Mouse (Mus musculus) heart, embryonic 16.5 days (tissue): ENCODE results near the gene Tjap1. TPM values are rescaled to one million over a fixed set of nuclear protein-coding genes. Genes with fewer than 3 reads are reported as not detected.

ENCODE experiments used
- ATAC-seq: fragments of 200-750 bp; cut with Nextera tagmentation; replicated peaks from 2 replicates; pipeline ENCODE4 v1.8.0; 2017; ENCODE audit warnings: moderate number of reproducible peaks; ENCODE audit not compliant: insufficient read depth, low FRiP score; ENCODE audit errors: extremely low read depth
- H3K27ac ChIP-seq: fragments of 300-500 bp; sonication (generic); 2 replicates; pipeline ENCODE4 v1.5.1; 2014; ENCODE audit warnings: mild to moderate bottlenecking, low read length, control low read depth, moderate library complexity
- H3K27me3 ChIP-seq: fragments of 300-500 bp; sonication (generic); 2 replicates; pipeline ENCODE4 v1.6.1; 2014; ENCODE audit warnings: low read length, mixed read lengths; ENCODE audit not compliant: control insufficient read depth, insufficient read depth
- H3K36me3 ChIP-seq: fragments of 300-500 bp; sonication (generic); 2 replicates; pipeline ENCODE4 v1.6.1; 2014; ENCODE audit not compliant: control insufficient read depth, insufficient read depth
- H3K4me1 ChIP-seq: fragments of 300-500 bp; sonication (generic); 2 replicates; pipeline ENCODE4 v1.6.1; 2014; ENCODE audit warnings: low read length, mixed read lengths; ENCODE audit not compliant: control insufficient read depth, insufficient read depth
- H3K4me2 ChIP-seq: fragments of 300-500 bp; sonication (generic); 2 replicates; pipeline ENCODE4 v1.6.1; 2014; ENCODE audit warnings: low read depth, mild to moderate bottlenecking, control low read depth, low read length
- H3K4me3 ChIP-seq: fragments of 300-500 bp; sonication (generic); 2 replicates; pipeline ENCODE4 v1.5.1; 2014; ENCODE audit warnings: mild to moderate bottlenecking, control low read depth, low read length
- H3K9ac ChIP-seq: fragments of 300-500 bp; sonication (generic); 2 replicates; pipeline ENCODE4 v1.6.1; 2014; ENCODE audit warnings: low read length, control low read depth
- H3K9me3 ChIP-seq: fragments of 300-500 bp; sonication (generic); replicated peaks from 2 replicates; pipeline ENCODE4 v1.6.1; 2016; ENCODE audit warnings: low read length; ENCODE audit not compliant: control insufficient read depth
- WGBS: fragments of 180-500 bp; shearing (Covaris S2); extraction: QIAGEN DNeasy Blood & Tissue Kit; methylation state at CpG from one replicate; pipeline ENCODE4 v1.1.7; 2014; 5-methylcytosine and 5-hydroxymethylcytosine counted together
- polyA plus RNA-seq: library from polyadenylated mRNA; unstranded; fragments of >200 nt; fragmentation: Nextera tagmentation; extraction: Ambion mirVana; gene quantifications from 2 replicates; pipeline ENCODE4 v1.2.1, GENCODE M21; 2015

Gene Tjap1
- polyA plus RNA-seq, 1 experiment from 2014 or later, result 42.5 TPM

DNA sequence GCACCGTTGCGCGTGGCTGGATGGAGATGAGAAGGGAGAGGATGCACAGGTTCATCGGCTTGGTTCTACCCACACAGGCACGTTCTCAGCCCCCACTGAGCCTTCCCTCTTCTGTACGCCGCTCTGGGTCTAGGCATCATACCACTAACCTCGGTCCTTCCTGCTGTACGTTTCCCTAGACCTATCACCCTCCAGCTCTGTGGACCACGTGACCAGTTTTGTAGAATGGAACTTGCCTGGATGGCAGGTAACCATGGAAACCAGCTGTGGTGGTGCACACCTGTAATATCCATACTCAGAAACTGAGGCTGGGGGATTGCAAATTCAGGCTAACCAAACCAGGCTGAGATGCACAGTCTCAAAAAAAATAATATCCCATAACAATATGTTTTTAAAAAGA, 27.7 kb upstream of the Tjap1 start:
- no peaks in the 10 kb centered on the region for H3K36me3 ChIP-seq
- H3K4me1 ChIP-seq, result peaks cover 7% of the 10 kb centered on the region
- H3K4me2 ChIP-seq, result no peak overlapping the region
- H3K27ac ChIP-seq, result no peak overlapping the region
- H3K9me3 ChIP-seq, result no peaks in the 10 kb centered on the region
- H3K27me3 ChIP-seq, result no peaks in the 10 kb centered on the region
- 81% methylated on average over 10 of the region's 10 CpGs for WGBS
- ATAC-seq, result no peak
- H3K9ac ChIP-seq, result no peak overlapping the region
- no peak overlapping the region for H3K4me3 ChIP-seq

DNA sequence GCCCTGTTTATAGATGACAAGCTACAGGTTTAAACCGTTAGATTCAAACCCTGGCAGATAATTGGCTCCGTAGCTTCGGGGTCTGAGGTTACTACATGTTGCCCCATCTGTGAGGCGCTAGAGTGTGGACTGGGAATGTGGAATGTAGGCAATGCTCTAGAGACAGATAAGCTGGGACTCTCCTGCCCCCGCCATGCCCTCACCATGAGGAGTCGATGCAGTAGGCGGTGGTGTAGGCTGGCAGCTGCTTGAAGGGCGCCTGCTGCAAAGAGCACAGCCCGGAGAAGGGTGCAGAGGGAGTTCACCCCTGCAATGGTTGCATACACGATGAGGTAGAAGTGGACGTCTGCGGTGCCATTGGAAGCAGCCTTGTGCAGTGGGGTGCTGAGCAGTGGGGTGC, 27.0 kb upstream of the Tjap1 start:
- no peaks in the 10 kb centered on the region for H3K9me3 ChIP-seq
- 34% methylated on average over 12 of the region's 12 CpGs for WGBS
- H3K27me3 ChIP-seq, result no peaks in the 10 kb centered on the region
- peaks cover 7% of the 10 kb centered on the region for H3K4me1 ChIP-seq
- H3K36me3 ChIP-seq, result no peaks in the 10 kb centered on the region
- no peak overlapping the region for H3K9ac ChIP-seq
- peak; percentile 71 for ATAC-seq
- H3K4me3 ChIP-seq, result no peak overlapping the region
- 0 out of 2 replicates have a peak overlapping the region, but pooled peaks have one; percentile 20 for H3K27ac ChIP-seq
- no peak overlapping the region for H3K4me2 ChIP-seq

DNA sequence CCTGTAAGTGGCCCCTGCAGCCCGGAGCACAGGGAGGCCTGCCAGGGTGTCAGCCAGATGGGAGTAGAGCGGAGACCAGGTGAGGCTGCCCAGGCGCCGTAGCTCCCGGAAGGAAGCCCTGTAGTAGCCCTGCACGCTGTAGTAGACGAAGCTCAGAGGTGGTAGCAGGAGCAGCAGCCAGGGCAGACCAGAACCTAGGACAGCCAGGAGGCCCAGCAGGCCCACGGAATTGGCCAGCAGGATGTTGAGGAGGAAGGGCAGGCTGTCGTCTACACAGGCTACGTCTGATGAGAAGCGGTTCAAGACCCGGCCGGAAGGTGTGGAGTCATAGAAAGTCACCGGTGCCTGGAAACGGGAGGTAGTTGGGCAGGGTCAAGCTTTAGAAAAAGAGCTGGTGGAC, 24.1 kb upstream of the Tjap1 start:
- no peak overlapping the region for H3K27ac ChIP-seq
- no peak overlapping the region for H3K4me3 ChIP-seq
- no peaks in the 10 kb centered on the region for H3K27me3 ChIP-seq
- no peak for ATAC-seq
- no peaks in the 10 kb centered on the region for H3K9me3 ChIP-seq
- H3K9ac ChIP-seq, result no peak overlapping the region
- 89% methylated on average over 15 of the region's 15 CpGs for WGBS
- H3K36me3 ChIP-seq, result no peaks in the 10 kb centered on the region
- no peak overlapping the region for H3K4me2 ChIP-seq
- peaks cover 7% of the 10 kb centered on the region for H3K4me1 ChIP-seq

DNA sequence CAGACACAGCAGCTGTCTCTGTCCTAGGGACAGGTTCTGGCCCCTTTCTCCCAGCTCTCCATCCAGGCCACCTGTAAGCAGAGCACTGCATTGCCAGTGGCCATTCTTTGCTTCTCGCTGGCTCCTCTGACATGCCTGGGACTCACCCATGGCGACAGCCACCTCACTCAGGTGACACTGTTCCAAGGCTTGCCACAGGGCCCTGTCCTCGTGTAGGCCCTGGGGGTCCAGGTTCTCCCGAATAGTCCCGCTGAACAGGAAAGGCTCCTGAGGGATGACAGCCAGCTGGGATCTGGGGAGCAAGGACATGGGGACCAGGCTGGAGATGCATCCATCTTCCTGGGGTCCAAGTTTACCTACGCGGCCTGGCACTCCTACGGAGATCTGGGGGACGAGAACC, 21.4 kb upstream of the Tjap1 start:
- Histone ChIP-seq H3K4me2 (no peak overlapping the region), H3K36me3 (no peaks in the 10 kb centered on the region), H3K27ac (no peak overlapping the region), H3K27me3 (no peaks in the 10 kb centered on the region), H3K4me3 (no peak overlapping the region), H3K9me3 (no peaks in the 10 kb centered on the region), H3K9ac (no peak overlapping the region), H3K4me1 (no peaks in the 10 kb centered on the region; the same call in 1 of the 2 replicates)
- no peak for ATAC-seq
- 90% methylated on average over 9 of the region's 9 CpGs for WGBS

DNA sequence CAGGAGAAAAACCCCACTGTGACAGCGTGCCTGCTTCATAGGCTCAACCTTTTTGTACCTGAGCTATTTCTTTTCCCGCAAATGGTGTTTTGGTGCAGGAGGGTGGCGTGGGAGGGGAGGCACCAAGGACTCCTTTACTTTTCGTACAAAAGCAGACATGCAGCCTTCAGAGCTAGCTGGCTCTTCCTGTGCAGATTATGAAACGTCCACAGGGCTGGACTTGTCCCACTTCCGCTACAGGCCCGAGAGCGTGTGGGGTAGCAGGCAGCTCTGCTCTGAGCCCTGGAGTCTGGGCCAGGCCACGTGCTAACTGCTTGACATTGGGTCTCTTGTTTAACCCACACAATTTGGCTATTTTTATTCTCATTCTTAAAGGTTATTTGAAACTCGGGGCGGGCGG, 19.1 kb upstream of the Tjap1 start:
- H3K4me3 ChIP-seq, result no peak overlapping the region

DNA sequence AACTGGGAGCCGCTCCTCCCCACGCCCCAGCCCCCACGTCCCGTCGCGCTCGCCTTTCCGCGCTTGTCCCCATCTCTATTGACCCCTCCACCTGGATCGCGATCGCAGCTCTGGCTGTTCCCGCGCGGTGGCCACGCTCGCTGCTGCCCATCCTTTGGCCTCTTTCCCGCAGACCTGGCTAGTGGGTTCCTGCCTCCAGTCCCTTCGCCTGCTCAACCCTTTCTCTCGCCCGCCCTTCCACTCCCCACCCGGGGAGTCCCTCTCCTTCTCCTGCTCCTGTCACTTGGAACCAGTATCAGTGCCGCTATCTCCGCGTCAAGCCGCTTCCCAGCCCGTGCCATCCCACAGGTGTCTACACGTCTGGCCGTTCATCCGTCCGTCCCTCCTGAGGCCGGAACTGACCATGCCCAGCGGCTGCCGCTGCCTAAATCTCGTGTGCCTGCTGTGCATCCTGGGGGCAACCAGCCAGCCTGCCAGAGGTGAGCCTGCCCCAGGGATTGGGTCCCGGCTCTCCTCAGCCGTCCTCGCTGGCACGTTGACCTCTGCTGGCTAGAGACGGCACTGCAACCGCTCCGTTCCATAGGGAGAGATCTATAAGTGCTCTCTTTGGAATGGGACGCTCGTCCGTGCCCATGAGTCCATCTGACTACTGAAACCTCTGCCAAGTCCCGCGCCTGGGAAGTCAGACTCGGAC, 15.5 kb upstream of the Tjap1 start:
- Histone ChIP-seq H3K27ac (no peak overlapping the region), H3K9me3 (no peaks in the 10 kb centered on the region)
- WGBS, result under 1% methylated on average over 48 of the region's 48 CpGs

More for the DNA sequence above, 19.1 kb upstream of the Tjap1 start:
- peaks cover 15% of the 10 kb centered on the region for H3K4me1 ChIP-seq
- H3K9ac ChIP-seq, result no peak overlapping the region
- H3K27me3 ChIP-seq, result peaks cover 12% of the 10 kb centered on the region; the same call in 1 of the 2 replicates
- H3K9me3 ChIP-seq, result no peaks in the 10 kb centered on the region
- ATAC-seq, result no peak
- H3K27ac ChIP-seq, result no peak overlapping the region
- no peak overlapping the region for H3K4me2 ChIP-seq
- WGBS, result 70% methylated on average over 12 of the region's 12 CpGs
- no peaks in the 10 kb centered on the region for H3K36me3 ChIP-seq

DNA sequence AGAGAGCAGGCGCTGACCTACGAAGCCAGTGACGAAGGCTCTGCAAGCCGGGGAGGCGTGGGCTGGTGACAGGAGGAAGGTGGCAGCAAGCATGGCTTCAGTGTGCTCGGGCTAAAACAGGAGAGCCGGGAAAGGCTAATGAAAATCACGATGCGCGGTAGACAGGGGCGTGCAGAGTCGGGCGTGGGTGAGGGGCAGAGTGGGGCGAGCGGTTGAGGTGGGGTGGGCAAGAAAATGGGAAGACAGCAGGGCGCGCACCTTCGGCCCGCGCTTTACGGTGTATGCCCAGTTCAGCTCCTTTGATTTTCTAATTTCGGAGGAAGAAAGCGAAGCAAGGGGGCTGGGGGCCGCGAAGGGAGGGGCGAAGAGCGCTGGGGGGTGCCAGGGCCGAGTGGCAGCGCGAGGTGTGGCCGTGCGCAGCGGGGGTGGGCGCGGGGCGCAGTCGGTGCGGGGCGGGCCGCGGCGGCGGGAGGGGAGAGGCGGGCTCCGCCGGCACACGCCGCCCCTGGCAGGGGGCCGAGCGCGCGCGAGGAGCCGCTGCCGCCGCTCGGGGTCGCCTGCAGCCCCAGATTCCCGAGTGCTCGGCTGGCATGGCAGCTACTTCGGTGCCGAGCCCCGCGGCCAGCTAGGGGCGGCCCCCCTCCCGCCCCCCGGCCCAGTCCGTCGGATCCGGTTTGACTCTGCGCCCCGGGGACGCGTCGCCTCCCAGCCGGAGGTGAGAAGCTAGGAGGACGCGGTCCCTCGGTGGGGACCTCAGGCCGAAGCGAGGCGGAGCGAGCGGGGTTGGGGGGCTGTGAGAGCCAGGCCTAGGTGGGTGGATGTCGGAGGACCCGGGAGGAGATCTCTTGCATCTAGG, 14.8 kb upstream of the Tjap1 start, which contains the start of gene Dlk2:
TSS of gene Dlk2 (plus strand) at position 58 of the 856 bp plus-strand sequence.
- H3K4me2 ChIP-seq, result peak within 1 kb of the TSS; percentile 100
- H3K4me3 ChIP-seq, result peak within 1 kb of the TSS; percentile 71
- H3K36me3 ChIP-seq, result no peaks in the 10 kb centered on the region
- no peak for ATAC-seq
- H3K4me1 ChIP-seq, result peaks cover 15% of the 10 kb centered on the region; the same call in 1 of the 2 replicates
- under 1% methylated on average over 74 of the region's 86 CpGs for WGBS
- H3K9me3 ChIP-seq, result no peaks in the 10 kb centered on the region
- H3K27me3 ChIP-seq, result peaks cover 42% of the 10 kb centered on the region
- H3K9ac ChIP-seq, result peak within 1 kb of the TSS; percentile 75
- H3K27ac ChIP-seq, result no peak within 1 kb of the TSS

More for the DNA sequence above, 15.5 kb upstream of the Tjap1 start:
- peak overlapping the region; percentile 75 for H3K9ac ChIP-seq
- peak; percentile 70 for ATAC-seq
- peaks cover 15% of the 10 kb centered on the region; the same call in 1 of the 2 replicates for H3K4me1 ChIP-seq
- peak overlapping the region; percentile 100 for H3K4me2 ChIP-seq
- H3K4me3 ChIP-seq, result peak overlapping the region; percentile 71
- peaks cover 37% of the 10 kb centered on the region for H3K27me3 ChIP-seq
- no peaks in the 10 kb centered on the region for H3K36me3 ChIP-seq

DNA sequence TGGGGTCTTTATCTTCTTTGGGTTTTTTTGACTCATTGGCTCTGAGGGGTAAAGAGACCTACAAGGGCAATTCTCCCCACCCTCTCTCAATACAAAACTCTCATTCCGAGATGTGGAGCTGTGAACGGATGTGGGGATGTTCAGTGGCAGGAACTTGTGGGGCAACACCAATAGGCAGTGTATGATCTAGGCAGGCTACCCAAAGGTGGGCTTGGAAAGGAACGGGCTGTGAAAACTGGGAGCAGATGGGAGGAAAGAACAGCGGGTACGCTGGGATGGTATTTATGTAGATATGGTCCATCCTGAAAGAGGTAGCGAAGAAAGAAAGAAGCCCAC, 14.2 kb upstream of the Tjap1 start:
- H3K27ac ChIP-seq, result no peak overlapping the region

DNA sequence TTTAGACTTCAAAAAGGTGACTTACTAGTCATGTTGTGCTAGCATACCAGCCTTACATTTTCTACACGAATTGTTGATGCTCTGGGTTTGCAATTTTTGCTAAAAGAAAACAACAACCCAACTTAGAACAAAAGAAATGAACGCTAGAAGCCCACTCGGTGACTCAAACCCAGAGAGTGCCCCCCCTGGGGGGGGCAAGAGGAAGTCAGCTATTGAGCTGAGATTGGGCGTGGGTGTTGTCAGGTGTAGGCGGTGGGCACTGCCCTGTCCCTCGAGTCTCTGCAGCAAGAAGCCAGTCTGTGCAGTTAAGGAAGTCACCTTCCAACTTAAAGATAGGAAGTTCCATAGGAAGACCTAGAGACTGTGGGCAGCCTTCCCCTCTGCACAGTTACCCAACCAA, 13.8 kb upstream of the Tjap1 start:
- H3K9ac ChIP-seq, result no peak overlapping the region
- no peak overlapping the region for H3K4me3 ChIP-seq
- WGBS, result 34% methylated on average over 6 of the region's 6 CpGs
- no peaks in the 10 kb centered on the region for H3K9me3 ChIP-seq
- peaks cover 15% of the 10 kb centered on the region; the same call in 1 of the 2 replicates for H3K4me1 ChIP-seq
- H3K27me3 ChIP-seq, result peaks cover 42% of the 10 kb centered on the region
- ATAC-seq, result no peak
- no peak overlapping the region for H3K27ac ChIP-seq
- H3K4me2 ChIP-seq, result no peak overlapping the region
- no peaks in the 10 kb centered on the region for H3K36me3 ChIP-seq

More for the DNA sequence above, 14.2 kb upstream of the Tjap1 start:
- peak overlapping the region; percentile 100 for H3K4me2 ChIP-seq
- peak overlapping the region; percentile 75 for H3K9ac ChIP-seq
- peaks cover 42% of the 10 kb centered on the region for H3K27me3 ChIP-seq
- peak overlapping the region; percentile 71 for H3K4me3 ChIP-seq
- H3K4me1 ChIP-seq, result peaks cover 15% of the 10 kb centered on the region; the same call in 1 of the 2 replicates
- no peak for ATAC-seq
- 11% methylated on average over 6 of the region's 6 CpGs for WGBS
- H3K9me3 ChIP-seq, result no peaks in the 10 kb centered on the region
- H3K36me3 ChIP-seq, result no peaks in the 10 kb centered on the region
